Mouse (Mus musculus) heart, embryonic 16.5 days (tissue): Measurements from ENCODE around the gene Fkbp6. TPM values are rescaled to one million over a fixed set of nuclear protein-coding genes. Genes with fewer than 3 reads are reported as not detected.

Source experiments
- ATAC-seq: fragments of 200-750 bp; cut with Nextera tagmentation; replicated peaks from 2 replicates; pipeline ENCODE4 v1.8.0; 2017; ENCODE audit warnings: moderate number of reproducible peaks; ENCODE audit not compliant: insufficient read depth, low FRiP score; ENCODE audit errors: extremely low read depth
- H3K27ac ChIP-seq: fragments of 300-500 bp; sonication (generic); 2 replicates; pipeline ENCODE4 v1.5.1; 2014; ENCODE audit warnings: mild to moderate bottlenecking, low read length, control low read depth, moderate library complexity
- H3K27me3 ChIP-seq: fragments of 300-500 bp; sonication (generic); 2 replicates; pipeline ENCODE4 v1.6.1; 2014; ENCODE audit warnings: low read length, mixed read lengths; ENCODE audit not compliant: control insufficient read depth, insufficient read depth
- H3K36me3 ChIP-seq: fragments of 300-500 bp; sonication (generic); 2 replicates; pipeline ENCODE4 v1.6.1; 2014; ENCODE audit not compliant: control insufficient read depth, insufficient read depth
- H3K4me1 ChIP-seq: fragments of 300-500 bp; sonication (generic); 2 replicates; pipeline ENCODE4 v1.6.1; 2014; ENCODE audit warnings: low read length, mixed read lengths; ENCODE audit not compliant: control insufficient read depth, insufficient read depth
- H3K4me2 ChIP-seq: fragments of 300-500 bp; sonication (generic); 2 replicates; pipeline ENCODE4 v1.6.1; 2014; ENCODE audit warnings: low read depth, mild to moderate bottlenecking, control low read depth, low read length
- H3K4me3 ChIP-seq: fragments of 300-500 bp; sonication (generic); 2 replicates; pipeline ENCODE4 v1.5.1; 2014; ENCODE audit warnings: mild to moderate bottlenecking, control low read depth, low read length
- H3K9ac ChIP-seq: fragments of 300-500 bp; sonication (generic); 2 replicates; pipeline ENCODE4 v1.6.1; 2014; ENCODE audit warnings: low read length, control low read depth
- H3K9me3 ChIP-seq: fragments of 300-500 bp; sonication (generic); replicated peaks from 2 replicates; pipeline ENCODE4 v1.6.1; 2016; ENCODE audit warnings: low read length; ENCODE audit not compliant: control insufficient read depth
- WGBS: fragments of 180-500 bp; shearing (Covaris S2); extraction: QIAGEN DNeasy Blood & Tissue Kit; methylation state at CpG from one replicate; pipeline ENCODE4 v1.1.7; 2014; 5-methylcytosine and 5-hydroxymethylcytosine counted together
- polyA plus RNA-seq: library from polyadenylated mRNA; unstranded; fragments of >200 nt; fragmentation: Nextera tagmentation; extraction: Ambion mirVana; gene quantifications from 2 replicates; pipeline ENCODE4 v1.2.1, GENCODE M21; 2015

Fkbp6 gene
- polyA plus RNA-seq, 1 experiment from 2014 or later, result not detected

DNA sequence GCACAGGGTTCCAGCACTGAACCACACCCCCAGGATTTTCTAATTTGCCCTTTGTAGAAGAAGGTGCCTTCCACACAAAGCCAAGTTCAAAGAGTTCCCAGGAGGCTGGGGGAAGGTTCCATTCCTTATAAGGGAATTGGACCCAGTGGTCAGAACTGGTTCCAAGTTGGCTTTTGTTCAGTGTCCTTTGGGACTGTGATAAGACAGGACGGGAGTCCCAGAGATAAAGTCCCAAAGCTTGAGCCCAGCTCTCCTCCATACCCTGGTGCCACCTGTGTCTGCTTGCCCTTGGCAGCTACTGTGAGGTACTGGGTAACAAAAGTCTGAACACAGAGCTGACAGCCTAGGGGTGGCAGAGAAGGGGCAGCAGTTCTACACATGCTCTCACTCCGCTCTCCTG, 9.9 kb upstream of the Fkbp6 start:
- ATAC-seq, result no peak
- Histone ChIP-seq H3K27ac (no peak overlapping the region), H3K4me2 (no peak overlapping the region), H3K4me1 (peaks cover 3% of the 10 kb centered on the region; the same call in 1 of the 2 replicates), H3K9ac (no peak overlapping the region), H3K27me3 (no peaks in the 10 kb centered on the region), H3K4me3 (no peak overlapping the region), H3K36me3 (no peaks in the 10 kb centered on the region), H3K9me3 (no peaks in the 10 kb centered on the region)
- 61% methylated on average over 2 of the region's 2 CpGs for WGBS

DNA sequence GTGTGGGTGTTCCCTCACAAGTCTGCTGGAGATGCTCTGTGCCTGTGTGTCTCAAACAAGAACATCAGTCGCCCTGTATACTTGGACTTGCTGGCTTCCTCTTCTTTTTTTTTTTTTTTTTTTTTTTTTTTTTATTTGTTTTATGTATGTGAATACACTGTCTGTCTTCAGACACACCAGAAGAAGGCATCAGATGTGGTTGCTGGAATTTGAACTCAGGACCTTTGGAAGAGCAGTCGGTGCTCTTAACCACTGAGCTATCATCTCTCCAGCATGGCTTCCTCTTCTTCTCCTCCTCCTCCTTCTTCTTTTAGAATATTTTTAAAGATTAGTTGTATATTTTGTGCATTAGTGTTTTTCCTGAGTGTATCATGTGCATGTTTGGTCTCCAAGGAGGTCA, 7.7 kb upstream of the Fkbp6 start:
- Histone ChIP-seq H3K9me3 (no peaks in the 10 kb centered on the region), H3K27me3 (0 out of 2 replicates have a peak, but pooled peaks cover 2% of the 10 kb centered on the region), H3K4me3 (no peak overlapping the region), H3K27ac (no peak overlapping the region), H3K4me2 (no peak overlapping the region), H3K4me1 (peaks cover 3% of the 10 kb centered on the region; the same call in 1 of the 2 replicates), H3K9ac (no peak overlapping the region), H3K36me3 (no peaks in the 10 kb centered on the region)
- 74% methylated on average over 2 of the region's 2 CpGs for WGBS
- no peak for ATAC-seq

GRCm38 (mm10) chr5:135356090-135356489, 6.2 kb upstream of the Fkbp6 start:
- Histone ChIP-seq H3K9ac (no peak overlapping the region), H3K27ac (no peak overlapping the region), H3K9me3 (no peaks in the 10 kb centered on the region), H3K36me3 (no peaks in the 10 kb centered on the region), H3K27me3 (0 out of 2 replicates have a peak, but pooled peaks cover 6% of the 10 kb centered on the region), H3K4me3 (no peak overlapping the region), H3K4me2 (no peak overlapping the region), H3K4me1 (peaks cover 3% of the 10 kb centered on the region; the same call in 1 of the 2 replicates)
- ATAC-seq, result no peak
- WGBS, result 32% methylated on average over 1 of the region's 1 CpGs

DNA sequence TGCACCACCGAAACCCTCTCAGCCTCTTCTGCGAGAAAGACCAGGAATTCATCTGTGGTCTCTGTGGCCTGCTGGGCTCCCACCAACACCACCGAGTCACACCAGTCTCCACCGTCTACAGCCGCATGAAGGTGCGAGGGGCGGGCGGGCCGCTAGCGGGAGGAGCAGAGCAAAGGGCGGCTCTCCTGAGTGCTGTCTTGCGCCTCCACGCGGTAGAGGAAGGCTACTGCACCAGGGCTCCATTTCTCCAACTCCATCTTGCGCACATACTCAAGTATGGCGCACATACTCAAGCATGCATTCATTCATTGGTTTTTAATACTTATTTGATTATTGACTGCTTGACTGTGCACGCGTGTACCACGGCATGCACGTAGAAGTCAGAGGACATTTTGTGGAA, 3.7 kb upstream of the Fkbp6 start:
- H3K9ac ChIP-seq, result no peak overlapping the region
- H3K36me3 ChIP-seq, result no peaks in the 10 kb centered on the region
- H3K4me3 ChIP-seq, result no peak overlapping the region
- H3K27me3 ChIP-seq, result 0 out of 2 replicates have a peak, but pooled peaks cover 6% of the 10 kb centered on the region
- no peak overlapping the region for H3K27ac ChIP-seq
- 17% methylated on average over 20 of the region's 20 CpGs for WGBS
- H3K4me2 ChIP-seq, result no peak overlapping the region
- no peak for ATAC-seq
- no peaks in the 10 kb centered on the region for H3K9me3 ChIP-seq
- H3K4me1 ChIP-seq, result no peaks in the 10 kb centered on the region

DNA sequence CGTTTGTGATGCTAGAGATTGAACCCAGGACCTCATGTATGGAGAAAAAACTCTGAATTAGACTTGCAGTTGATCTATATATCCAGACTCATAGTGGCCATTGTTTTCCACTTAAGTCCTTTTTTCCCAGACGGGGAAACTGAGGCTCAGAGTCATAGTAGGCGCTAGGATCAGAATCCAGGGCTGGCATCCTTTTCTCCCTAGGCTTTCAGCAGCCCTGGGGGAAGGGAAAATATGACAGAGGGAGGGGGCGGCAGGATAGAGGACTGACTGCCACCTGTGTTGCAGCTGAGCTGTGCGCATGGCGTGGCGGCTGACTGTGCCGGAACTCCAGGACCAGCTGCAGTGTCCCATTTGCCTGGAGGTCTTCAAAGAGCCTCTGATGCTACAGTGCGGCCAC, 3.2 kb upstream of the Fkbp6 start, which contains the start of gene Trim50:
Trim50 (plus strand) TSS at position 301 of the 400 bp plus-strand sequence.
- Histone ChIP-seq H3K27me3 (0 out of 2 replicates have a peak, but pooled peaks cover 6% of the 10 kb centered on the region), H3K4me1 (no peaks in the 10 kb centered on the region), H3K27ac (no peak within 1 kb of the TSS), H3K4me3 (no peak within 1 kb of the TSS), H3K4me2 (no peak within 1 kb of the TSS), H3K36me3 (no peaks in the 10 kb centered on the region), H3K9me3 (no peaks in the 10 kb centered on the region), H3K9ac (no peak within 1 kb of the TSS)
- ATAC-seq, result no peak
- 51% methylated on average over 9 of the region's 9 CpGs for WGBS

DNA sequence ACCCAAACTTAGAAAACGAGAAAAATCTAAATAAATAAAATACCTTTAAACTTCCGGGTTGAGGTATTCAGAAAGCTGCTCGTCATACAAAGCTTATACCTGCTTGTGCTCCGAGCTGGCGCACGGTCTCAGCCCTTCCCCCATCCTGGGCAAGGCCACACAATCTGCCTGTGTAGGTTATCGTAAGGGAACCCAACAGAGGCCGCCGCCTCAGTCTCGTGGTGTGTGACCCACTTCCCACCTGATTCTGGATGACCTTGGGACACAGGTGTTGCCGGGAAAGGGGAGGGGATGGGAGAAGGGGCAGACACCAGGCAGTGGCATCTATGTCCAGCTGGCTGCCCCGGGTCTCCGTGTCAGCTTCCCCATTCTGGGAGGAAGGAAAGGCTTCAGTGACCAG, 1.8 kb upstream of the Fkbp6 start:
- Histone ChIP-seq H3K9ac (no peak overlapping the region), H3K4me2 (no peak overlapping the region), H3K9me3 (no peaks in the 10 kb centered on the region), H3K27me3 (0 out of 2 replicates have a peak, but pooled peaks cover 6% of the 10 kb centered on the region), H3K4me1 (no peaks in the 10 kb centered on the region), H3K36me3 (no peaks in the 10 kb centered on the region), H3K27ac (no peak overlapping the region), H3K4me3 (no peak overlapping the region)
- WGBS, result 78% methylated on average over 13 of the region's 13 CpGs
- no peak for ATAC-seq

DNA sequence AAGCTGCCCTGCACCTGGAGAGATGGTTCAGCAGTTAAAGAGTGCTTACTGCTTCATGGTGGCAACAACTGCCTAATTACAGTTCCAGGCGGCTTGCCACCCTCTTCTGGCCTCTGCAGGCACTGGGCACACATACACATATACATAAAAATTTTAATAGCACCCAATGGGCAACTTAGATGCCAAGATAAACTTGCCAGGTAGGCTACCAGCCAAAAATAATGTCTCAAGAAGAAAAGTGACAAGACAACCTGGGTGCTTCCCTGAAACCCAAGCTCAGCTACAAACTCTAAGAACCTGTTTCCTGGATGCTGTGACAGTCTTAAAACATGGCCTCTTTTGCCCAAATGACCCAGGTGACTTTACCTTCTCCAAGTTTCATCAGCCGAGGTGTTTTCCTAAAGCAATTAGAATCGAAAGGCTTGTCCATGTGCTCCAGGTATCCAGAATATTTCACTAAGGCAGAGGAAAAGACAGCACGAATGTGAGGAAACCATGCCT, 2.3 kb downstream of the Fkbp6 start:
- H3K4me2 ChIP-seq, result no peak overlapping the region
- H3K9me3 ChIP-seq, result no peaks in the 10 kb centered on the region
- no peak for ATAC-seq
- no peaks in the 10 kb centered on the region for H3K36me3 ChIP-seq
- H3K27ac ChIP-seq, result no peak overlapping the region
- WGBS, result 65% methylated on average over 4 of the region's 4 CpGs
- no peak overlapping the region for H3K9ac ChIP-seq
- 0 out of 2 replicates have a peak, but pooled peaks cover 5% of the 10 kb centered on the region for H3K27me3 ChIP-seq
- no peak overlapping the region for H3K4me3 ChIP-seq
- no peaks in the 10 kb centered on the region for H3K4me1 ChIP-seq

DNA sequence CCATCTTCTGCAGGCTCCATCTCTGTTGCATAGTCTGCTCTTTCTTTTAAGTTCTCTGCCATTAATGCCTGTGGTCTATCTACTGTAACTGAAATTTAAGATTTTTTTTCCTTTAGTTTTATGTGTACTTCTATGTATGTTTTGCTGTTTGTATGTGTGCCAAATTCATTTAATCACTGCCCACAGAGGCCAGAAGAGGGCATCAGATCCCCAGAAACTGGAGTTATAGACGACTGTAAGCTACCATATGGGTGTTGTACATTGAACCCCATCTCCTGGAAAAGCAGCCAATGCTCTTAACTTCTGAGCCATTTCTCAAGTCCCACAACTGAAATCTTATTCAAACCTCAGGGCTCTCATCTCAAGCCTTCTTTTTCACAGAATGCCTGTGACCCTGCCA, 3.4 kb downstream of the Fkbp6 start:
- no peak for ATAC-seq
- 23% methylated on average over 1 of the region's 1 CpGs for WGBS
- Histone ChIP-seq H3K9me3 (no peaks in the 10 kb centered on the region), H3K4me3 (no peak overlapping the region), H3K27me3 (no peaks in the 10 kb centered on the region), H3K36me3 (no peaks in the 10 kb centered on the region), H3K4me1 (no peaks in the 10 kb centered on the region), H3K27ac (no peak overlapping the region), H3K4me2 (no peak overlapping the region), H3K9ac (no peak overlapping the region)

- H3K4me3 ChIP-seq, result no peak overlapping the region
- no peak for ATAC-seq
- no peak overlapping the region for H3K4me2 ChIP-seq
- no peaks in the 10 kb centered on the region for H3K9me3 ChIP-seq
- no peak overlapping the region for H3K27ac ChIP-seq
- no peaks in the 10 kb centered on the region for H3K27me3 ChIP-seq
- no peak overlapping the region for H3K9ac ChIP-seq
- H3K4me1 ChIP-seq, result no peaks in the 10 kb centered on the region
- H3K36me3 ChIP-seq, result no peaks in the 10 kb centered on the region
- 63% methylated on average over 7 of the region's 7 CpGs for WGBS
Measured at GRCm38 (mm10) chr5:135345989-135346388, 3.9 kb downstream of the Fkbp6 start.
